Mouse (Mus musculus): ENCODE measurements around the gene Zfp536.

The Zfp536 gene

DNA sequence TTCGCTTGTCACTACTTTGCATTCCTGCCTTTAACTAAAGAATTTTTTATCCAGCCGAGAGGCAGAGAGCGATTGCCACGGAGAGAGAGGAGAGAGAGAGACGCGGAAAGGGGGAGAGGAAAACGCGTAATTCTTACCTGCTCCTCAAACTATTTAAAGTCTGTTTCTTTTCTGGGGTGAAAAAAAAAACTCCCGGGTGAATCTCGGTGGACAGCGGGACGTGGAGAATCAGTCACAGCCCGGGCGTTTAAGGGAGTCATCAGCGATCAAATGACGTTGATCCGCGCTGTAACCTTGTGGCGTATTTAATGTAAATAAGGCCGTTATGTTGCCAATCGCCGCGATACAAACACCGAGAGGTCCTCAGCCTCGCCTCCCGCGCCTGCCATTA, at the start of gene Zfp536:
TSS of gene Zfp536 (minus strand) at position 330 of the 391 bp plus-strand sequence.
- peak; percentile 34 for DNase-seq (ENCODE audit: low read depth, low spot score)

DNA sequence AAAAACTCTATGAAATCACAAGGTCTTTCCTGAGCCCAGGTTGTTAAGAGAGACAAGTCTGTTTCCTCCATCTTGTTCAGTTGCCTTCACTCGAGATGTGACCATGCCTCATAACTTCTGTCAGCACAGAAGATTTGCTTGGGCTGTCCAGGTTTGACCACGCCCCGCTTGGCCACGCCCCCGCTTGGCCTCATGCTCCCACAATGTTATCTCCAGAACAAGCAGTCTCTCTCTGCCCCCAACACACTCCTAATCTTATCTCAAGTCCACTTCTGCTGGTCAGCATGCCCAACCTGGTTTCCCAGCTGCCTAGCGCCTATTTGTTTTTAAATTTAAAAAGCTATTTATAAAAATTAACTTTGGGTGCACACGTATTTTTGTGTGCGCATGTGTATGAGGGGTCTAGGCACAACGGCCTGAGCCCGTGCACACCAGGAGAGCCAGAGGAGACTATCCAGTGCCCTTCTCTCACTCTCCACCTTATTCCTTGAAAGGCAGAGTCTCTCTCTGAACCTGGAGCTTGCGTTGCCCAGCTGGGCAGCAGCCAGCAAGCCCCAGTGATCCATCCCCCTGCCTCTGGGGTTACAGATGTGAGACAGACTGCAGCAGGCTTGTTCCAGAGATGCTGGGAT, 47.3 kb upstream of the Zfp536 start:
- DNase-seq (ENCODE audit: low read depth, low spot score) = no peak

DNA sequence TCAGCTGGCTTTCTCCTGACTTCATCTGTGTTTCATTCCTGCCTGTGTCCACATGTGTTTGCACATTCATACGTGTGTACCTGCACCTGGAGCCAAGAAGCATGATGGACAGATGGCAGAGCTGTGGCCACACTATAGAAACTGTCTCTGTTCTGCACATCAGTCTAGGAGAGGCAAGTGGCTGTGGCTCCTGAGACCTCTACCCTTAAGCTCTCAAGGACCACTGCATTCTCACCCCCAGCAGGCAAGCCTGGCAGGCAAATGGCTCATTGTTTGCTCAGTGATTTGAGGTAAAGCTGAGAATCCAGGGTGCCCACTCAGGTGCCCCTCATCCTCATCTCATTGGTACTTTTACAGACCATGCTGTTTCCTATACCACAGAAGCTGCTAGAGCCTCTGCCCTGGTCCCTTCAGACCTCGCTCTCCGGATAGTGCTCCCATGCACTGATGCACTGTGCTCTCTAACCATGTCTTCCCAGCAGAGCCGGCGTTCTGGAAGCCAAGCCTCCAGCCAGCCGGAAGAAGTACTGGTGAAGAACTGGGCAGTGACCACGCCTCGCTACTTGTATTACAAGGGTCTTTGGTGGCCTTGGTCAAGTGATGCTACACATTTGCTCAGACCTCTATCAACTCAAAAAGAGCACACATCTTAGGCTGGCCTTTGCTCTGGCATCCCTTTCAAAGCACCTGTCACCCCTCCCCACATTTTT, 45.3 kb upstream of the Zfp536 start:
- DNase-seq (ENCODE audit: low read depth, low spot score) = no peak

DNA sequence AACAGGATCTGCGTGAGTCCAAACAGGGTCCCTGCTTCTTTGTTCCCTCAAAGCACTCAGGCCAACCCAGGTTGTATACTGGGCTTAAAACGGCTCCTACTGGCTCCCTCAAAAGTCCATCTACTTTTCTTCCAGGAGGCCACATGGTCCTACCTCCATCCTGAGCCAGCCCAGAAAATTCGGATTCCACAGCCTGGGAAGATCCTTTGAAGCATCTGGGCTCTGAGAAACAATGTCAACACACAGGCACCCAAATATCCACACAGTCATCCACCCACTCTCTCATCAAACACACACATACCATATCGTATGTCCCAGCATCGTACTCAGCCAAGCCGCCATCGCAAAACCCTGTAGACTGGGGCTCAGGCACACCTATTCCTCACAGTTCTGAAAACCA, 43.5 kb upstream of the Zfp536 start:
- DNase-seq (ENCODE audit: low read depth, low spot score) = no peak

DNA sequence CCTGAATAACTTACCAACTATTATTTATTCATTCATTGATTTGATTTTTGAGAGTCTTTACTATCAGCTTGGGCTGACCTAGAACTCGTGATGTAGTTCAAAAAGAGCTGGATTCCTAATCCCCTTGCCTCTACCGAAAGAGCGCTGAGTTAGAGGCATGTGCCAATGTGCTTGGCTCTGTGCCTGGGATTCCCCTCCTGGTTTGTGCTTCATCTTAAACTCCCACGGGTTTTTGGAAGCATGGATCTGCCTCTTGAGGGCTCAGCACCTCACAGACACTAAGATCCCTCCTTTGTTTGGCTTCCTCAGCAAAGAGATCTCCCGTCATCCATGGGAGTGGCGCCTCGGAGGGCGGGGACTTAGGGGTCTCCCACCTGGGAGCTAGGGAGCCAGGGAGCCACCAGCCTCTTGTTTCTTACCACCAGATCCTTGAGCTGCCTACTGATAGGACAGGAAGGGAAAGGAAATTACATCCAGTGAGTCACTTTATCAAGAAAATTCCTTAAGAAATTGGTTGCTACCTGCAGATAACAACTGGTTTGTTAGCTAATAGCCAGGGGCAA, 41.5 kb upstream of the Zfp536 start:
- no peak for DNase-seq (ENCODE audit: low read depth, low spot score)

DNA sequence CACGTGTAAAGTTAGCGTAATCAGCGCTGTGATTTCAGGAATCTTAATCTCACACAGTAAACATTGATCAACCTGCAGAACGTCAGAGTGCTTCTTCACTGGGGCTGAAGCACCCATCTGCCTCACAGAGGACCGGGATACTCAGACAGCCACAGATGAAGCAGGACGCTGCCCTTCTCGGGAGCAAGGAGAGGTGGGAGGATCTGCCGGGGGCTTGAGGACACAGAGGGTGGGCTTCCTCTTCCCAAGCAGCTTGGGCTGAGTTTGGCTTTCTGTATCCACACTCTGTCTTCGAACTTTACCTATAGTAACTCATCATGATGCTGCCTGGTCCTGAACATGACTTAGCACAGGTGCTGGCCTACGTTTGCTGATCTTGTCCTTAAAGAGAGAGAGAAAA, 40.2 kb upstream of the Zfp536 start:
- DNase-seq (ENCODE audit: low read depth, low spot score) = no peak

DNA sequence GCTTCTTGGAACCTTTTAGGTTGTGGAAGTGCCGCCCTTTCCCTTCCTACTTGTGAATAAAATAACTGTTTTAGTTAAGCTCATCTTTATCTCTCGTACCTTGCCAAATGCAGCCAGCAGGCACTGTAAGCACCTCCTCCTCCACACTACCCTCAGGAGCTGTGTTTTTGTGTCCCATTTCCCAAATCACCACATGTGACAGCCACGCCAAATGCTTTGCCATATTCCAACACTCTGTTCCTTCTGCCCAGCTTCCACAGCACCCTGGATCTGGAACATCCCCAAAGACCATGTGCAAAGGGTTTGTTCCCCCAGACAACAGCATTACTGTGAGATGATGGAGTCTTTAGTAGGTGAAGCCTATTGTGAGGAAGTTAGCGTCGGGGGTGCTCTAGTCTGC, 36.5 kb upstream of the Zfp536 start:
- DNase-seq (ENCODE audit: low read depth, low spot score) = no peak

DNA sequence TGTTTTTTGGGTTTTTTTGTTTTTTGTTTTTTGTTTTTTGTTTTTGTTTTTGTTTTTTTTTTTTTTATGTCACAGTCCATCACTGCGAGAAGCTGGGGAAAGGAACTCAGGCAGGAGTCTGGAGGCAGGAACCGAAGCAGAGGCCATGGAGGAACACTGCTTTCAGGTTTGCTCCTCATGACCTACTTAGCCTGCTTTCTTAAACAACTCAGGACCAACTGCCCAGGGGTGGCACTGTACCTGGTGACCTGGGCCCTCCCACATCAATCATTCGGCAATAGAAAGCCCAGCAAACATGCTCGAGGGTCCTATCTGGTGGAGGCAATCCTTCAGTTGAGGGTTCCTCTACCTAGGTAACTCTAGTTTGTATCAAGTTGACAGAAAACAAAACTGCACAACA, 35.6 kb upstream of the Zfp536 start:
- no peak for DNase-seq (ENCODE audit: low read depth, low spot score)

DNA sequence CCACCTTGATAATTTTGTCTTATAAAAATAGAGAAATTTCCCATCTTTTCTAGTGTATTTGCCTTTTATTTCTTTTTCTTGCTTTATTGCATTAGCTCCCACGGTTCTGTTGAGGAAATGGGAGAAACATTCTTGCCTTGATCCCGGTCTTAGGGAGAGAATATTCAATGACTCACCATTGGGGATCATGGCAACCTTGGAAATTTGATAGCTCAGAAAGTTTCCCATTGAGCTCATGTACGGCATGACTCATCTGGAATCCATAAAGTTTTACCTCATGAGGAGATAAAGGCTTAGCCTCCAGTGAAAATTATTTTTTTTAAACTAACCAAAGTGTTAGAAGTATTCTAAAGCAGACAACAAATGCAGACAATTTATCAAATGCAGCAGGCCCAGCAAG, 27.7 kb upstream of the Zfp536 start:
- no peak for DNase-seq (ENCODE audit: low read depth, low spot score)

DNA sequence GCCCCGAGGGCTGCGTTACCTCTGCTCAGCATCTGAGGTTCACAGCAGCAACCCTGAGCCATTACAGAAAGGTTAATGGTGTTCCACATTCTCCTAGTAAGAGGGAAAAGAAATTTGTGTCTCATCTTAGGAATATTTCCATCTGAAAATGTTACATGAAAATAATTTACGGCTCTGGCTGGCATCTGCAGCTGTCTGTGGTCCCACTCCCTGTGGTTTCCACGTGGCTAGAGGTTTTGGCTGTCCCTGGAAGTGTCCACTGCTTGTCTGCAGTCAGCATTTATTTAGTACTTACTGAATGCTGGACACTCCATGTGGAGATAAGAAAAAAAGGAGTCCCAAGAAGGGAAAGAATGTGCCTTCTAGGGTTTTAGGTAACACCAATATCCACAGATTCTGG, 15.3 kb upstream of the Zfp536 start:
- no peak for DNase-seq (ENCODE audit: low read depth, low spot score)

DNA sequence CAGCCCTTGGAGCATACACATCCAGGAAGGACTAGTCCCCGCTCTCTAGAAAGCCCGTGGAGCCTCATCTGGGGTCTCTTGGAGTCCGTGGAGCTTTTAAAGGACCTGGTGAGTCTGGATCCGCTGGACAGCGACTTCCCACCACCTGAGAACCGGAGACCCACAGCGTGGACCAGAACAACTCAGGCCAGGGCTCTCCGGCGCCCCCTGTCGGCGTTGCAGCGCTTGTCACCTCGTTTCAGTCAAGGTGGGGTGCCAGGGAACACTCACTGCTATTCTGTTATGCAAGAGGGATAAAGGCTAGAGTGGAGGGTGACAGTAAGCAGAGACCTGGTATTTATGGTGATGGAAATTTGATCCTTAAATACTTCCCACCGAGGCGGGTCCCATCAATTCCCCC, 2.1 kb upstream of the Zfp536 start:
- peak; percentile 61 for DNase-seq (ENCODE audit: low read depth, low spot score)

DNA sequence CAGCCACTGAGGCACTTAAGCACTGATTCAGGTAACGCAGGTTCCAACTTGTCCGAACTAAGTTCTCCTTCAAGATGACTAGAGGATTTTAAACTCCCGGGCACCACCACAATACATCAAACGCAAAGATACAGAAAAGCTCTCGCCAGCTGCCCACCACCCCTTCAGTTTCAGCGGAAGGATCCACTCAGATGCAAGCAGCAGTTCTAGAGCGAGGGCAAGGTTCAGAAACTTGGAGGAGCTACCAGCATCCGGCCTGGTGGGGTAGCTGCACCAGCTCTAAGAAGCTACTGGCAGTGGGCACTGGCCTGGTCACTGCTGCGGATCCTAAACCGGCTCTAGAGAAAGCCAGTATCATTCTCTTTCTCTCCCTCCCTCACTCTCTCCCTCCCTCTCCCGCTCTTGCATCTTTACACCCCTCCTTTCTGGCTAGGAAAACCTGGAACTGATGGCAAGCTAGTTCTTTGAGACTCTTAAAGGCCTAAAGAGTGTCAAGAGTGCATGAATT, 1.1 kb upstream of the Zfp536 start:
- no peak for DNase-seq (ENCODE audit: low read depth, low spot score)

DNA sequence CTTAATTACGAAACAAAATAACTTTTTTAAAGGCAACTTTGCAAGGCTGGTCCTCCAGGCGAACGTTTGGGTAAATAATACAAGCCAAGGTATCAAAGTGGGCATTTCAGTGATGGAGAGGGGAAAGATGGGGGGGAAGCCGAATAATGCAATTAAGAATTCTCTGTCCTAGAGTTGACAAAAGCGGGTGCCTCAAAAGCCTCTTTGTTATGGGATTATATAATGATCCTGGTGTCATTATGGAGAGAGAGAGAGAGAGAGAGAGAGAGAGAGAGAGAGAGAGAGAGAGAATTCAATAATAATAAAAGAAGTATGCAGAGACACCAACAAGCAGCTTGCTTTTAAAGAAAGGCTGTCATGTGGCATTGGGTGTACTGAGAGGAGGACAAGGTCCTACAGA, 465 bp upstream of the Zfp536 start:
- no peak for DNase-seq (ENCODE audit: low read depth, low spot score)

DNA sequence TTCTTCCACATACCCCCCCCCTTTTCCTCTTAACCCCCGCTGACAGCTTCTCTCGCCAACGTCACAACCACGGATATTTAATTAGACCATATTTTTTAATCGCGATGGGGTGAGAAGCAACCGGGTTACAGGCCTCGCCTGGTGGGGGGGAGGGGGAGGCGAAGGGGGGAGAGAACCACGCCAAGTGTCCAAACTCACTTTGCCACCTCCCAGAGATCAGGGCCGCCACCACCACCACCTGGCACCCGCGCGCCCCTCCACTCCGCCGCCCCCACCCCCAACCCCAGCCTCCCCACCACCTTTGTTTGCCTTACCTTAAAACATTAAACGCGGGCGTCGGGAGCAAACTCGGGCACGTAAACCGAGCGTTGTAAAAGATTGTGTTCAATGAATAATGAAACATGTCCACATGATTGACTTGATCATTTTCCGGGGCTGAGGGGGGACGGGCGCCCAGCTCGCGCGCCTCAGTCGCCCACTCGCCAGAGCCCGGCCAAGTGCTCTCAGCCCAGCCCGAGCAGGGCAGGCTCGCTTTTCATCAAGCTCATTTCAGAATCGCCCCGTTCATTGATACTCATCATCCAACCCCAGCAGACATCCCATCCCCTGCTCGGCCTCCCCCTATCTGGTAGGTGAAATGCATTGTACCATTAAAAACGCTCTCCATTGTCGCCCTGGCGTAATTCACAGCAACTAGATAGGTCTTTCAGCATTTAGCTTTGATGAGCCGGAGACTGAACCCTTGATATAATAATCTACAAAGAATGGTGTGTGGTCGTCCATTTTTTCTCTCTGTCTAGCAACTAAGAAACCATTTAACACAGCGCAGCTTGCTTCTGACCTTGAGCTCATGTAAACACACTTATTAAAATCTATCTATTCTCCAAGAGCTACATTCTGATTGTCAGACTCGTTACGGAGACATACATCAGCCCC, 797 bp downstream of the Zfp536 start:
- peak; percentile 30 for DNase-seq (ENCODE audit: low read depth, low spot score)

DNA sequence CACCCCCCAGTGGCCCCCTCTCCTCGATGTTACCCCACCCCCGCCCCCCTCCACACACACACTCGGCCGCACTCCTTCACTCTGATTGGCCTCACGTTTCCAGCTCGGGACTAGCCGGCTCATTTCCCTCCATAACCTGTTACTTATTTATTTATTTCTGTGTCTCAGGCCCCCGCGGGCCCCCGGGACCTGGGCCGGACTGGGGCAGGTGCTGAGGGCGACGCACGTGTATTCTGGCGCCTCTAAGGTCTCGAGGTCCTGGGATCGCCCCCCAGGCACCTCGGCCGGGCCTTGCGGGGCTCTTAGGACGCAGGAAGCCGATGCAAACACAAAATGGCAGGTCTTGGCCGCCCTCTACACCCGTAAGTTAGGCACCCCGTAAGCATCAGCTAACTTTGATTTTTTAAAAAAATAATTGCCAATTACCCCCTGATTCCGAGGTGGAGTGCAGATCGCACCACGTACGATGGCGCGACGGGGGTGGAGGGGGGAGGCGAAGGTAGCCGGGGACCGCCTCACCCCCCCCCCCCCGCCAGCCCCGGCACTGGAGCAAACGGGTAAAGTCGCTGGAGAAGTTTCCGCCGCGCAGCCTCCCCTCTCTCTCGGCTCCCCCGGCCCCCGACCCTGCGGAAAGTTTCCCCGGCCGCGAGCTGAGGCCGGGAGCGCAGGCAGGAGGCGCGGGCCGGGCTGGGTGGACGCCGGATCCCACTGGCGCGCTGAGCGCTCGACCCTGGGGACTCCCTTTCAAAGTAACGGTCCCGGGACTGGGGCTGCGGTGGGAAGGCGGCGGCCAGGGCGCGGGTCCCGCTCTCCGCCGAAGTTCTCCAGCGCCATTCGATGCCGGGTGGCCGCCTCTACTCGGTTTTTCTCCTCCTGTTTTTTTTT, 1.7 kb downstream of the Zfp536 start:
- DNase-seq (ENCODE audit: low read depth, low spot score) = peak; percentile 35

DNA sequence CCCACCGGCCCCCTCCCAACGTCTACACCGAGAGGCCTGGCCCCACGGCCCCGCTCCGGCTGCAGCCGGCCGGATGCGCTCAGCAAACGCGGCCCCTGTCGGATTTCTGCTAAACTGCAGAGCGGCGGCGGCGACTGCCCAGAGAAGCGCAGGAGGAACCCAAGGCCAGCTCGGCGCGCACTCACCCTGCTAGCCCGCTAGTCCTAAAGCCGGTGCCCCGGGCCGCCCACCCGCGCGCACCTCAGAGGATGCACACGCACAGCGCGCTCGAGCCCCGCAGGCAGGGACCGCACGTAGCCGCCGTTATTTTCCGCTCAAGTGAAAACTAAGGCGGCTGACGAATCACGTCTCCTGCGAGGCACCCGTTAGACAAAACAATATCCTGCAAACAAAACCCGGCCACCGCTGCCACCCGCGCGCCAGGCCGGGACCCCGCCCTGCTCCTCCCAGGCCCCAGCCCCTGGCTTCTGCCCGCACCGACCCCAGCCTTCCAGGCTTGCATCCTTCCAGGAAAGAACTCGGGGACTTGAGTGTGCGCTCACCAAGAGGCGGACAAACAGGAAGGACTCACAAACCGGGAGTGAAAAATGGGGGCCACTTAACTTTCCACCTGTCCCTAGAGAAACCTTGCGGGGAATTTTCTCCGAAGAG, 2.9 kb downstream of the Zfp536 start:
- DNase-seq (ENCODE audit: low read depth, low spot score) = peak; percentile 61

DNA sequence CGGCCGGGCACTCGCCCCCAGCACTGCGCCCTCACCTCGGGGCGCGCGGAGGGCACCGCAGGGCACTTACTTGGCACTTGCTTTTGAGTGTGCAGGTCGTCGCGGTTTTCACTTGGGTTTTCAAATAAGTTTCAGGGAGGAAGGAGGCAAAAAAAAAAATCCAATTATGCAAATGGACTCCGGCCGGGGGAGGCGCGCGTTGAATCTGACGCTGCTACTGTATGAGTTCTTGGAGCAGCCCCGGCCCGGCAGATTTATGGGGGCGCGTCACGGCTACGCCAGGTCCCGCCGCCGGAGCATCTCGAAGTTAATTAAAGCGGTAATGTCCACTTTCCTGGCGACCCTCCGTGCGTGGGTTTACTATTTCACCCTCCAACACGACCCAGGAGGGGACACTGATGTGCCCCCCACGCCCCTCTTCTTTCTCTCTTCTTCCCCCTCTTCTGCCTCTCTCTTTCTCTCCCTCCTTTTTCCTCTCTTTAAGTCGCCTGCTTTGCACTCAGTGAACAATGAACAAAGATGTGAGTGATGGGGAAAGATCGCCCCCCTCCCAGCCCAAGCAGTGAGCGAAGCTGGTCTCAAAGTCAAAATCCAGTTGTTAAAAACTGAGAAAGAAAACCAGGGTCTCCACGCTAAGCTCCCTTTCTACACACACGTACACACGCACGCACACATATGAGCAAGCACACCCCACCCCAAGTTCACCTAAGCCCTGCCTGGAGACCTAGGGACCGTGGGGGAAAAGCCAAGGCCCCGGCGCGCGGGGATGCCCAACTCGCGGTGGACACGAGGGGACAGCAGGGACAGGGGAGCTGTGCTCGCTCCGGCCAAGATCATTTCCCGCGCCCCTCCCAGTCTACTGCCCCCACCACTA, 3.7 kb downstream of the Zfp536 start:
- peak; percentile 20 for DNase-seq (ENCODE audit: low read depth, low spot score)

DNA sequence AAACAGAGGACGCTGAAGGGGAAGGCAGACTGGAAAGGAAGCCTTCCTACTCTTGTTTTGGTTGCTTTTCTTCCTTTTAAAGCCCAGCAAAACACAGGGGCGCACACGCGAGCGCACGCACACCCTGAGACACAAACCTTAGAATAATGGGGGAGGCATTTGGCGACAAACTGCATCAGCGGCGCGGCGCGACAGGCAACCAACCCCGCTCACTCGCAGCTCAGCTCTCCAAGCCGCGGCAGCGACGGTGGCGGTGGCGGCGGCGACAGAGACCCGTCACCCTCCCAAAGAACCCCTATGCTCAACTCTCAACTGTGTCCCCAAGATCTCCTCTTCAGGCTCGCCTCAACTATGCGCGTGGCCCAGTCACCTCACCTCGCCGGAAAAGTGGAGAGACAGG, 4.4 kb downstream of the Zfp536 start:
- DNase-seq (ENCODE audit: low read depth, low spot score) = no peak

DNA sequence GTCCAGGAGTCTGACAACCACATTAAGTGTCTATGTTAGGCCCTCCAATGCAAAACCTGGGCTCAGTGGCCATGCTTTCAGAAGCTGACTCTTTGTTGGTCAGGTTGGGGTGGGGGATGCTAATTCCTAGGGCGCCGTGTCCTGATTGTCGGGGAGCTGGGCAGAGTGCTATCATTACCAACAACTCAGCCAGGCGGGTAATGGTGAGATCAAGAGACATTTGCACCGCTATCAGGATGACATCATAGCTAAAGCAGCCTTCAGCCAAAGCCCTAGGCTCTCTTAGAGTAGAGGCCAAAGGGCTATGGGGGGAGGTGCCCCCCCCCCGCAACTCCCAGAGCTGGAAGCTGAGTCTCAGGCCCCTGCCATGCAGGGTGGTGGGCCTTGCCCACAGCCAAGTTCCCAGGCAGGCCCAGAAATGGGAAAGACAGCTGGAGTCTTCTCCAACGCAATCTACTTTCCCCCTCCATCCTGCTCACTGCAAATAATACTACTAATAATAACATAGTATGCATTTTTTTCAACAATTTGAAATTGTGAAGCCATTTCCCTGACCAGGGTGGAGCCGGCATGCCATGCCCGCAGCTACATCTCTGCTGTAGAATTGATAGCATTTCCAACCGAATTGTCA, 5.0 kb downstream of the Zfp536 start:
- no peak for DNase-seq (ENCODE audit: low read depth, low spot score)
